Mouse (Mus musculus): ENCODE results near the gene Polr3c. TPM values are rescaled to one million over a fixed set of nuclear protein-coding genes. Genes with fewer than 3 reads are reported as not detected.
A peak's percentile ranks its signal among the peaks of the same experiment; 100 is the strongest.

Polr3c gene
- total RNA-seq, 1 experiment = 22.2 TPM

- in situ Hi-C loops (cut with MboI; ENCODE audit: low sequenced_read_pairs in 2 of 2, unreplicated experiment in 2 of 2) = no loop called here
- Histone ChIP-seq H3K27ac (ENCODE audit: insufficient read depth, low read depth, low read length, poor library complexity, severe bottlenecking) (no peak overlapping the region), H3K4me3 (ENCODE audit: insufficient read depth in 1 of 2, low read depth in 1 of 2, low read length in 2 of 2, poor library complexity in 1 of 2, severe bottlenecking in 1 of 2) (no peak overlapping the region; a peak in 1 of 4 replicates), H3K36me3 (ENCODE audit: control insufficient read depth, insufficient read depth, low read length, poor library complexity, severe bottlenecking) (no peaks in the 10 kb centered on the region), H3K9ac (ENCODE audit: insufficient read depth, low read depth, low read length, poor library complexity, severe bottlenecking) (no peak overlapping the region), H3K9me3 (ENCODE audit: control insufficient read depth, insufficient read depth, low read depth, low read length) (no peaks in the 10 kb centered on the region), H3K4me1 (ENCODE audit: control insufficient read depth in 2 of 2, insufficient read depth in 2 of 2, low read length in 2 of 2, poor library complexity in 1 of 2) (peaks cover 2 to 9% of the 10 kb centered on the region in 2 experiments)
- no peak for TF ChIP-seq HCFC1 (IDR thresholded peaks at IDR 0.05; ENCODE audit: borderline replicate concordance, insufficient read depth, low read length)
- no peak for TF ChIP-seq ZC3H11A (IDR thresholded peaks at IDR 0.05; ENCODE audit: borderline replicate concordance, low read depth, low read length)
- no peak for TF ChIP-seq MAFK (IDR thresholded peaks at IDR 0.05; ENCODE audit: insufficient read depth, low read depth, low read length)
- no peak for TF ChIP-seq ZNF384 (IDR thresholded peaks at IDR 0.05; ENCODE audit: low read depth, low read length)
- TF ChIP-seq CHD2 (IDR thresholded peaks at IDR 0.05; ENCODE audit: low read depth, low read length) = no peak
- no peak for DNase-seq (ENCODE audit: low read depth, low spot score)
Observed at GRCm38 (mm10) chr3:96730785-96731184, 3.4 kb upstream of the Polr3c start.

GRCm38 (mm10) chr3:96729403-96729784, 2.0 kb upstream of the Polr3c start:
- Histone ChIP-seq H3K27ac (ENCODE audit: insufficient read depth, low read depth, low read length, poor library complexity, severe bottlenecking) (no peak overlapping the region), H3K4me3 (ENCODE audit: insufficient read depth in 1 of 2, low read depth in 1 of 2, low read length in 2 of 2, poor library complexity in 1 of 2, severe bottlenecking in 1 of 2) (no peak overlapping the region), H3K36me3 (ENCODE audit: control insufficient read depth, insufficient read depth, low read length, poor library complexity, severe bottlenecking) (no peaks in the 10 kb centered on the region; the same call in 1 of the 2 replicates), H3K9me3 (ENCODE audit: control insufficient read depth, insufficient read depth, low read depth, low read length) (no peaks in the 10 kb centered on the region), H3K9ac (ENCODE audit: insufficient read depth, low read depth, low read length, poor library complexity, severe bottlenecking) (no peak overlapping the region), H3K4me1 (ENCODE audit: control insufficient read depth in 2 of 2, insufficient read depth in 2 of 2, low read length in 2 of 2, poor library complexity in 1 of 2) (peaks cover 2 to 9% of the 10 kb centered on the region in 2 experiments)
- no peak for TF ChIP-seq MAFK (IDR thresholded peaks at IDR 0.05; ENCODE audit: insufficient read depth, low read depth, low read length)
- TF ChIP-seq ZNF384 (IDR thresholded peaks at IDR 0.05; ENCODE audit: low read depth, low read length) = peak; percentile 73
- no peak for TF ChIP-seq CHD2 (IDR thresholded peaks at IDR 0.05; ENCODE audit: low read depth, low read length)
- TF ChIP-seq HCFC1 (IDR thresholded peaks at IDR 0.05; ENCODE audit: borderline replicate concordance, insufficient read depth, low read length) = no peak
- in situ Hi-C loops (cut with MboI; ENCODE audit: low sequenced_read_pairs in 2 of 2, unreplicated experiment in 2 of 2) = no loop called here
- DNase-seq (ENCODE audit: low read depth, low spot score) = no peak

- in situ Hi-C loops (cut with MboI; ENCODE audit: low sequenced_read_pairs in 2 of 2, unreplicated experiment in 2 of 2) = no loop called here
- Histone ChIP-seq H3K36me3 (ENCODE audit: control insufficient read depth, insufficient read depth, low read length, poor library complexity, severe bottlenecking) (no peaks in the 10 kb centered on the region; the same call in 1 of the 2 replicates), H3K9ac (ENCODE audit: insufficient read depth, low read depth, low read length, poor library complexity, severe bottlenecking) (no peak overlapping the region), H3K4me3 (ENCODE audit: insufficient read depth in 1 of 2, low read depth in 1 of 2, low read length in 2 of 2, poor library complexity in 1 of 2, severe bottlenecking in 1 of 2) (peak overlapping the region; percentile 95 to 97), H3K4me1 (ENCODE audit: control insufficient read depth in 2 of 2, insufficient read depth in 2 of 2, low read length in 2 of 2, poor library complexity in 1 of 2) (peaks cover 2 to 7% of the 10 kb centered on the region in 2 experiments), H3K9me3 (ENCODE audit: control insufficient read depth, insufficient read depth, low read depth, low read length) (no peaks in the 10 kb centered on the region), H3K27ac (ENCODE audit: insufficient read depth, low read depth, low read length, poor library complexity, severe bottlenecking) (no peak overlapping the region)
- TF ChIP-seq HCFC1 (IDR thresholded peaks at IDR 0.05; ENCODE audit: borderline replicate concordance, insufficient read depth, low read length) (no peak), ZC3H11A (IDR thresholded peaks at IDR 0.05; ENCODE audit: borderline replicate concordance, low read depth, low read length) (no peak), CHD2 (IDR thresholded peaks at IDR 0.05; ENCODE audit: low read depth, low read length) (no peak), MAFK (IDR thresholded peaks at IDR 0.05; ENCODE audit: insufficient read depth, low read depth, low read length) (no peak), ZNF384 (IDR thresholded peaks at IDR 0.05; ENCODE audit: low read depth, low read length) (no peak)
- no peak for DNase-seq (ENCODE audit: low read depth, low spot score)
Observed at GRCm38 (mm10) chr3:96728634-96729402, 1.4 kb upstream of the Polr3c start.

GRCm38 (mm10) chr3:96727828-96728633, 603 bp upstream of the Polr3c start:
- peak overlapping the region; percentile 90 for H3K9ac ChIP-seq (ENCODE audit: insufficient read depth, low read depth, low read length, poor library complexity, severe bottlenecking)
- DNase-seq (ENCODE audit: low read depth, low spot score) = no peak

More at GRCm38 (mm10) chr3:96727828-96728633, 603 bp upstream of the Polr3c start:
- TF ChIP-seq ZNF384 (IDR thresholded peaks at IDR 0.05; ENCODE audit: low read depth, low read length) (no peak), CHD2 (IDR thresholded peaks at IDR 0.05; ENCODE audit: low read depth, low read length) (no peak), HCFC1 (IDR thresholded peaks at IDR 0.05; ENCODE audit: borderline replicate concordance, insufficient read depth, low read length) (no peak), ZC3H11A (IDR thresholded peaks at IDR 0.05; ENCODE audit: borderline replicate concordance, low read depth, low read length) (no peak), MAFK (IDR thresholded peaks at IDR 0.05; ENCODE audit: insufficient read depth, low read depth, low read length) (no peak)
- peaks cover 1 to 2% of the 10 kb centered on the region in 2 experiments; a peak in 3 of 4 replicates for H3K4me1 ChIP-seq (ENCODE audit: control insufficient read depth in 2 of 2, insufficient read depth in 2 of 2, low read length in 2 of 2, poor library complexity in 1 of 2)
- no peaks in the 10 kb centered on the region for H3K9me3 ChIP-seq (ENCODE audit: control insufficient read depth, insufficient read depth, low read depth, low read length)
- peaks cover 2% of the 10 kb centered on the region; the same call in 1 of the 2 replicates for H3K36me3 ChIP-seq (ENCODE audit: control insufficient read depth, insufficient read depth, low read length, poor library complexity, severe bottlenecking)
- H3K4me3 ChIP-seq (ENCODE audit: insufficient read depth in 1 of 2, low read depth in 1 of 2, low read length in 2 of 2, poor library complexity in 1 of 2, severe bottlenecking in 1 of 2) = peak overlapping the region; percentile 95 to 97
- no peak overlapping the region; the same call in 1 of the 2 replicates for H3K27ac ChIP-seq (ENCODE audit: insufficient read depth, low read depth, low read length, poor library complexity, severe bottlenecking)
- in situ Hi-C loops (cut with MboI; ENCODE audit: low sequenced_read_pairs in 2 of 2, unreplicated experiment in 2 of 2) = no loop called here

All from ES-E14 (cell line).